Mouse (Mus musculus) retina, postnatal 7 days (tissue): ENCODE measurements around the gene Fcrlb.
"Not testable (repeated sequence)": the region's sequence is repeated elsewhere in the genome, so short reads cannot be mapped to it uniquely, and the experiment has no call there.

Experiments used
- DNase-seq: peaks from one replicate; pipeline ENCODE4 v3.0.0-alpha.2; 2012; ENCODE audit warnings: low read depth, low spot score

Gene Fcrlb

DNA sequence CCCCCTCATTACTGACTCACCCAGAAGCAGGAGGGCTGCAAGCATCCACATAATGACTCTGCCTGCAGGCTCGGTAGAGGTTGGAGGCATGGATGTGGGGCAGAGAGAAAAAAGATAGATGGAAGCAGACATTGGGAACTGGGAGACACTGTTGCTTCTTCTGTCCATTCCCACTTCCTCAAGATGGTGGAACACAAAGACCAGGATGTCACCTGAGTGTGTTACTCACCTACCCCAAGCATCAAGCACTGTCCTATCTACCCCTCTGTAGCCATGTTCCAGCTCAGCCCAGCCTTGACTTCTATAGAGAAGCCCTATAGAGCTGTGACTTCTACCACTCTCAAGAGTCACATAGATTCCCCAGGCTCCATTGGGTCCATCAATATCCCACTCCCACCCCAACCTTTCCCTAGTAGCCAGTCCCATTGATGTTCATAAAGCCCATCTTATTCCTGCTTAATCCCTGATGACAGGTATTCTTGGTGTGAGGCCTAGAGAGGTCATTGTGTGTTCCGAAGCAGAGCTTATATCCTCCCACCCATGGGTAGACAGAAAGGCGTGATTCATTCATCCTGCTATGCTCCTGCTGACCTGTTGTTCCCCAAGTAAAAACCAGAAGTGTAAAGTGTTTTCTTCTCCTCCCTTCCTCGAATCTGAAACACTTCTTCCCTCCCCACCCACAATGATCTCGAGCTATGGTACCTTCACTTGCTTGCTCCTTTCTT is at the start of gene Fcrlb:
Fcrlb (minus strand) TSS at position 51 of the 725 bp plus-strand sequence.
- DNase-seq, result no peak

DNA sequence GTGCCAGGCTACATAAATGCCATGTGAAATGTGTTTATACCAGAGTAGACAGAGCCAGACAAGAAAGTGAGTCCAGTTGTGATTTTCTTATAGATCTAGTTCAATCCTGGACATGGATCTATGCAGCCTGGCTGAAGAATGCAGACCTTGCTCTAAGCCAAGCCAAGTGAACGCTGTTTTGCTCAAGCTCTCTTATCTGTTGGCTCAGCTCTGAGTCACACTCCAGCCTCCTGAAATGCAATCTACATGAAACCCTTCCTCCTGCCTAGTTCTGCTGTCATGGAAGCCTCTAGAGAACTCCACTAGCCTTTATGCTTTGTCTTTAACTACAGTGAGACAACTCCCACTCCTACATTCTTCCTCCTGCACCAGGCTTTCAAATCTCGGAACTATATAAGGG is 49.6 kb upstream of the Fcrlb start:
- no peak for DNase-seq

DNA sequence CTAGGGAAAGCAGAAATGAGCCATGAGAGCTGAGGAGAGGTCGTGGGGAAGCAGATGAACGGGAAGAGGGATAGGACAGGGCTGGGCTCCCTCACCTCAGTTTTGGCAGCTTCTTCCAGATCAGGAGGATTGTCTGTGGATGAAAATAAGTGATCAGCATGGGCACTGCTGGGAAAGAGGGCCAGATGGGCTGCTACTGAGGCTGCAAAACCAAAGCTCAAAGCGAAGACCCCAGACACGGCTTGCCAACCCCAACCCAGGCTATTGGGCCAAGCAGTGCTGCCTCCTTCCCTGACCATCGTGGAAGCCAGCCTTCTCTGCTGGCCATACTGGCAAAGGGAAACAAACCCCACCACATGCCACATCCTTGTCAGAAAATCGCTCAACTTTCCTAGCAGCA is 48.4 kb upstream of the Fcrlb start:
- DNase-seq, result no peak

DNA sequence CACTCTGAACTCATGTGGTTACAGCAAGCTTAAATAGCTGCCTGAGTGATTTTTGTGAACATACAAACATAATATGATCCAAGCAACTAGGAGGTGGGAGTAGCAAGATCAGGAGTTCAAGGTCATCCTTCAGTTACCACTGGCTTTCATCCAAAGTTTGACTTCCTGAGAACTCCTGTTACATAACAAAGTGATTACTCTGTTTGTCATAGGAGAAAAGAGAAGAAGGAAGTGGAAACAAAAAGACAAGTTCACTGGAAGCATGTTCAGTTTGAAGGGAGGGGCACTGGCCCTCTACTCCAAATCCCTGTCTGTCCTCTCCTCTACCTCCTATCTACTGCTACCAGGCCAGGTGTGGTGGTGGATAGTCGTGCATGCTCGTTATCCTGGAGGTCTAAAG is 47.0 kb upstream of the Fcrlb start:
- DNase-seq, result no peak

DNA sequence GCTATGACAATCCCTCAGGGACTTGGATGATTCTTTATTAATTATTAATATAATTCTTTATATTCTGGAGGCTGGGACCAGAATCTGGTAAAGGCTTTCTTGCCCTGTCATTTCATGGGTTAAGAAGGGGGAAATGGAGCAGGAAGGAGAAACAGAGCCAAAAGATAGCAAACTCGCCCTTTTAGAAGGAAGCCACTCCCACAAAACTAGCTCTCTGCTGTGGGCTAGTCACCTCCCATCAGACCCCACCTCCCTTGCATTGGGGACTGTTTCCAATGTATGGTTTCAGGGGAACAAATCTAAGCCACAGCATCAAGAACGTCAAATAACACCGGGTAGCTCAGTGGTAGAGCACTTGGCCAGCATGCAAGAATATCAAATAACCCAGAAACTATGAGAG is 45.5 kb upstream of the Fcrlb start:
- no peak for DNase-seq

DNA sequence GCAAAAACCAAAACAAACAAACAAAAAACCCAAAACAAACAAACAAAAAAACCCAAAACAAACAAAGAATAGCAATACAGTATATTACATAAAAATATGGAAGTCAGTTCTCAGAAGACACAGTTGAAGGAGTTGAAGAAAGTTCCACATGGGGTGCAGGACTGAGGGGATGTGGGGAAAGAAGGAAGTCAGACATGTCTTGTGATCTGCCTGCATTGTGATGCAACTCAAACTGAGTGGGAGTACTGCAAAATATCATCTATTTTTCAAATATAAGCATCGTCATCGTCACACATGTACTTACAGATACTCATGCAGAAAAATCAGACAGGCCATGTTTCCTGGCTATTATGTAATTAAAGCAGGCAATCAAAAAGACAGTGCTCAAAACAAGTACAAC is 40.5 kb upstream of the Fcrlb start:
- no peak for DNase-seq

DNA sequence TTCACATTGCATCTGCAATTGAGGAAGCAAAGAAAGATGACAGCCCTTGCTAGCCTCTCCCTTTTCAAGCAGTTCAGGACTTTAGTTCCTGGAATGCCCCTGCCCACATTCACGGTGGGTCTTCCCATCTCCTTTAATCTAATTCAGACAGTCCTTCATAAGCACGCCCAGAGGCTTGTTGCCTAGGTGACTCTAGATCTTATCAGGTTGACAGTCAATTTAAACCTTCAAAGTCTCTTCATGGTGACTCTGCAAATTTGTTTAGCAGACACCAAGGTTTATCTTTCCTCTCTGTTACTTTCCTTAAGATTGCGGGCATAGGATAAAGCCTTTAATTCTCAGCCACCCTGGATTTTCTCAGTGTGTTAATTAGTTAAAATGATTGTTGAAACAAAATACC is 38.0 kb upstream of the Fcrlb start:
- no peak for DNase-seq

DNA sequence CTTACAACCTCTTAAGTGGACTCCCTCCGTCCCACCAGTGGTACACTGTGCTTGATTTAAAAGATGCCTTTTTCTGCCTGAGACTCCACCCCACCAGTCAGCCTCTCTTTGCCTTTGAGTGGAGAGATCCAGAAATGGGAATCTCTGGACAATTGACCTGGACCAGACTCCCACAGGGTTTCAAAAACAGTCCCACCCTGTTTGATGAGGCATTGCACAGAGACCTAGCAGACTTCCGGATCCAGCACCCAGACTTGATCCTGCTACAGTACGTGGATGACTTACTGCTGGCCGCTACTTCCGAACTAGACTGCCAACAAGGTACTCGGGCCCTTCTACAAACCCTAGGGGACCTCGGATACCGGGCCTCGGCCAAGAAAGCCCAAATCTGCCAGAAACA is 32.2 kb upstream of the Fcrlb start:
- not testable (repeated sequence) for DNase-seq

DNA sequence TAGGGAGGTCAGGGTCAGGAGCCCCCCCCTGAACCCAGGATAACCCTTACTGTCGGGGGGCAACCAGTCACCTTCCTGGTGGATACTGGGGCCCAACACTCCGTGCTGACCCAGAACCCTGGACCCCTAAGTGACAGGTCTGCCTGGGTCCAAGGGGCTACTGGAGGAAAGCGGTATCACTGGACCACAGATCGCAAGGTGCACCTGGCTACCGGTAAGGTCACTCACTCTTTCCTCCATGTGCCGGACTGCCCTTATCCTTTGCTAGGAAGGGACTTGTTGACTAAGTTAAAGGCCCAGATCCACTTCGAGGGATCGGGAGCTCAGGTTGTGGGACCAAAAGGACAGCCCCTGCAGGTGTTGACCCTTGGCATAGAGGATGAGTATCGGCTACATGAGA is 31.4 kb upstream of the Fcrlb start:
- not testable (repeated sequence) for DNase-seq

DNA sequence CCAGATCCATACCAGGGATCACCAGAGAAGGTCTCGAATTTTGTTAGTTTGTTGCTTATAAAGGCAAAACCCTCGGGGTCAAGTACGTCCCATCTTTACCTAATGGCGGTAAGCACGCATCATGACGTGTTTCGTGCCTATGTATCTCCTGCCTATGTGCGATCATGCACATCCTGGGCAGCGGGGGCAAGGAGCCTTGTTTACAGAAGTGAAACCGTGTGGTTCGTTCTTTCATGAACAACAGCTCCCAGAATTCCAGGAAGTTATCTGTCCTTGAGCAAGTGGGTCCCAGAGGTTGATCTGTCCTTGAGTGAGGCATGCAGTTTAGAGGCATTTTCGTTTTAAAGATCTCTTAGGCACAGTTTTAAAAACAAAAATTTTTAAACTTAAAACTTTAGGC is 26.5 kb upstream of the Fcrlb start:
- no peak for DNase-seq

DNA sequence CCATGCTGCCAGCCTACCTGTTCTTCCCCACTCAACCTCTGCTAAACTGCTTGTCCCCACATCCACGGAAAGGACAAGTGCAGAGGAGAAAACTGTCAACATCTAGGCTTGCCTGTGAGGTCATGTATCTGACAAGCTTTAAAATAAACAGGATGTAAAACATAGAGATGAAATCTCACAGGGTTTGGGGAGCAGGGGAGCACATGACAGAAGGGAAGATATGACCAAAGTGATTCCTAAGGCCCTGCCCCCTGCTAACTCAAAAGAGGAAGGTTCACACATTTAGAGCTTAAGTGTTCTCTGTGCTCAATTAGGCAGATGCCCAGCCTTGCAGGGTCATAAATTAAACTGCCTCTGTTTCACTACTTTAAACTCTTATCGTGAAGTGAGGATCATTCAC is 21.6 kb upstream of the Fcrlb start:
- no peak for DNase-seq

DNA sequence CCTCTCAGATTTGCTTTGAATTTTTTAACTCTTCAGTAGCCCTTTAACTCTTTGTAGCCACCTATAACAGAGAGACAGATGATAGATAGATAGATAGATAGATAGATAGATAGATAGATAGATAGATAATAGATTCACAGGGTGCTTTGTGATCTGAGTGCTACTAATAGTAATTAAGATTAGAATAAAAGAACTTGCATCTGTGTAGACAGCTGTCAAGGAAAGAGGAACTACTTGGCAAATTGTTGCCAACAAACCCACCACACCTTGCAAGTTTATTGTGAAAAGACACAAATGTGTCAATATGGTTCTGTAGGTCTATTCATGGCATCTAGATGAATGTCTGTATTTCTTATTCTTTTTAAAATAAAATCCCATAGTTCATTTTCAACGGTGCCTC is 21.2 kb upstream of the Fcrlb start:
- DNase-seq, result no peak

DNA sequence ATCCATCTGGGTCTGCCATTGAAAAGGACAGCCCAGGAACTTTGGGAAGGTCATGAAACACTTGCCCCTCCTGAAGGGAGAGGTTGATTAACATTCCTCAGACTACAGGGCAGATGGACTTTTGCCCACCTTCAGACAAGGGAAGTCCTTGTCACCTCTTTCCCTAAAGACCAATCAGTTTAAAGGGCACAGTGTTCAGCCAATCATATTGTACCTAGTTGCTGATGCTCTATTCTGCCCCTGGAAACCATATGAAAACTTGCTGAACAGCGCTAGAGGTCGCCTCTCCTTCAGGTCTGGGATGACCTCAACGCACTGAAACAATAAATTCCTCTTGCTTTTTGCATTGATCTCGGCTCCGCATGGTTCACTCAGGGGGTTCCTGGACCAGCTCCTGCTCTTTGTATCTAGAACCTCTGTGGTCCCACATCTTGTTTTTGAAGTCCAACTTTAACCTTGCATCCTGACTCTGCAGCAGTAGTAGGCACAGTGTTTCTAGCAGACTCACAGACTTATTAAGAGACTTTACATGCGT is 20.7 kb upstream of the Fcrlb start:
- no peak for DNase-seq

DNA sequence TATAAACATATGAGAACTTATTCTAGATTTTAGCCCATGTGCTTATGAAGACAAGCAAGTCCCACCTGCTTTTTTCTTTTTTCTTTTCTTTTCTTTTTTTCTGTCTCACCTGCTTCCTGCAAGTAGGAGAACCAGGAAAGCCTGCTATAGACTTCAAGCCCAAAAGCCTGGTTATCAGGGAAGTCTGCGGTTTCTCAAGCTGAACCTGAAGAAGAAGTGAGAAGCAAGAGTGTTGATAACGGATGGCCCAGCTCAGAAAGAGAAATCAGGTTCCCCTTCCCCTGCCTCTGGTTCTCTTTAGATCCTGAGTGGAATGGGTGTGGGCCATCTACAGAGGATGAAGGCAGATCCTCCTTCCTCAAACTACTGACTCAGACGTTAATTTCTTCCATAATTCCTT is 19.3 kb upstream of the Fcrlb start:
- no peak for DNase-seq

DNA sequence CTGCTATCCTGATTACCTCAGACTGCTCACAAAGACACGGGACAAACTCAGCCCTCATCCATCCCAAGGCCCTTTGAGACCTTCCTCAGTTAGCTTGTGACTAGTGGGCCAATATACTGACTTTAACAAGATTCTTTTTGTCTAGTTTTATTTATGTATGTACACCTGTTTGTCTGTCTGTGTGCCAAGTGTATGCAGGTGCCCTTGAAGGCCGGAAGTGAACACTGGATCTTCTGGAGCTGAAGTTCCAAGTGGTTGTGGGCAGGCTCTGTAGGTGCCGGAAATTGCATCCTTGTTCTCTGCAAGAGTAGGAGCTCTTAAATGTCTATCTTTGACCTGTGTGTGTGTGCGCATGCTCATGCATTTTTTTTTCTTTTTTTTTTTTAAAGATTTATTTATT is 16.5 kb upstream of the Fcrlb start:
- no peak for DNase-seq

DNA sequence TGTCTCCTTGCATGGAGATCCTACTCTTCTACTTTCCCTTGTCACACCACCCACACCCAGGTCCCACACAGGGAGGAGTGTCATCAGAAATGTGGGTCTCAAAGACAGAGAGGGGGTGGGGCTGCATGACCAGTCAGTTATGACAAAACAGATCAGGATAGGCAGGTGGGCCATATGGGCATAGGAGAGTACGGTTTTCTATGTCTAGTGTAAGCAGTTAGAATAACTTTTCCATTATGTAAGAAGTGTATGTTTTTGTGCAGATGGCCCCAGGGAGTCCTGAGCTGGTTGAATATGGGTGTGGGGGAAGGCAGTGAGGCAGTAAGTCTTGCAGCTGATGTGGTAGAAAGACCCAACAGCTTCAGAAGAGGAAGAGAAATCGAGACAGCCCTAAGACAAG is 15.7 kb upstream of the Fcrlb start:
- DNase-seq, result no peak

DNA sequence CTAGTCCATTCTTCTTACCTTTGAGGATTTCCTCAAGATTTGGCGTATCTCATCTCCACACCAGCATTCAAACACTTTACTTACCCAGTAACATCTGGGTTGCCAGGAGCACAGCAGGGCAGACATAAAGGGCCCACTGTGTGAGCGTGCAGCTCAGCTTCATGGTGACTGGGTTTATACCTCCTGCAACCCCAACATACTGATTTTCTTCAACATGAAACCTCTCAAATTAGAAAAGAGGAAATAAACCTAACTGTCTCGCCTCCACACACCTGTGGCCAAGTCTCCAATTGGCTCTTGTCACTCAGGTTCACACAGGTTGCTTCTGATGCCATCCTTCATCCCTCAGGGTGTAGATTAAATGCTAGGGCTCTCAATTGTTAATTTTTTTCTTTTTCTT is 14.6 kb upstream of the Fcrlb start, which contains the start of gene Fcrla:
Fcrla (minus strand) TSS at position 206 of the 400 bp plus-strand sequence.
- no peak for DNase-seq

DNA sequence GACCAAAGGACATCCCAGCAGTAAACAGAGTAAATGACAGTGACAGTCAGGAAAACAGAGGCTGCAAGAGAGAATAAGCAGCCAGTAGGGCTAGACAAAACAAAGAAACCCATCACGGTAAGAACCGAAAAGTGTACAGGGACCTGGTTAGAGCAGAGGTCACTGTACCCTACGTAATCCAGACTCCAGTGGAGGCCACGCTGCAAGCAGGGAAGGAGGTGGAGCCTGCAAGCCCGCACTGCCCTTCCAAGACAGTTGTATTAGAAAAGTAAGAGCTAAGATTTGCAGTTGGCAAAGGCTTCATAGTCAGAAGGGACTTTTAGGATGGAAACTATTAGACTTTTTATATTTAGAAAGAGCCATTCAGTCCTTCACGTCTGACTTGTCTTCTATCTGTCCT is 14.2 kb upstream of the Fcrlb start:
- no peak for DNase-seq

DNA sequence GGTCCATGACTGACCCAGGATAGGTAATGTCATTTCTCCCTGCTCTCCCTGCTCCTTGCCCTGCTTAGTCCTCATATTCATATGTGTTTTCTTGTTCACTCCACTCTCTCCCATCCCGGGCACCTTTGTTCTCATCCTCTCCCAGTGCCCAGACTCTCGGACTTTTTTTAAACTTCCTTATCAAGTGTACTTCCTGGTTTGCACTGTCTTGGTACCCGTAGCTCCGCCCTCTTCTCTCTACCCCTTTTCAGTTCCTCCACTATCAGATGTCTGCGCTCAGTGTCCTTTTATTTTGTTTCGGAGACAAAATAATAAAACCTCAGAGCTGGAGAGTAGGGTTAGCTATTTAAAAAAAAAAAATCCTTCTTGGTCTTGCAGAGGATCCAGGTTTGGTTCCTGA is 11.7 kb upstream of the Fcrlb start:
- DNase-seq, result no peak

DNA sequence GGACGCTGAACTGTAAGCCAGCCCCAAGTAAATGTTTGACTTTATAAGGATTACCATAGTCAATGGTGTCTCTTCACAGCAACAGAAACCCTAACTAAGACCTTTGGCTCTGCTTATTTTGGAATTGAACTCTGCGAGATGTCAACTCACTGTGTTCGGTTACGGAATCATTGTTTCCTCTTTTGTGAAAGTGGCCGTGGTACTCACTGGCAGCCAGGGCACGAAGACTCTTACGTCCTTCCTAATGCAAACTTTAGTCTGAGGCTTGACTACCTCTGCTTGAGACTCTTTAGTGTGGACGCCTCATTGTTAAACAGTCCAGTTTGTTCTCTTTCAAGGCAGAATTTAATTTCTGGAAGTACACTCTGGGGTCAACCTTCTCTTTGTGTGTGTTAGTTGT is 6.6 kb upstream of the Fcrlb start:
- no peak for DNase-seq

DNA sequence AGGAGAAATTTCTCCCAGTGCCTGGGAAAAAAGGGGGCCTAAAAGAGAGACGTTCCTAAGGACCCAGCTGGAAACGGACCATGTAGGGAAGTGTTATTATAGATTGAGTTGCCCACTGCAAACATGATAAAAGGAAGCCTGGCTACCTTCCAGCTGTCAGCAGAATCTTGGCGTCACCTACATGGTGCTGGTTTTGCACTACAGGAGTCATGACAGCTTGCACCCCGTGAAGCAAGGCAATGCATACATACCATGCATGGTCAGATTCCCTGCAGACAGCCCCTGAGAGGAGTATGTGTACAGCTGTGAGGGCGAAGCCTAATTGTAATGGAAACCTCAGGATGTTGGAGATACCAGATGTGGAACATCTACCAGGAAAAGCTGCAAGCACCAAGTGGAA is 2.9 kb upstream of the Fcrlb start:
- DNase-seq, result no peak

DNA sequence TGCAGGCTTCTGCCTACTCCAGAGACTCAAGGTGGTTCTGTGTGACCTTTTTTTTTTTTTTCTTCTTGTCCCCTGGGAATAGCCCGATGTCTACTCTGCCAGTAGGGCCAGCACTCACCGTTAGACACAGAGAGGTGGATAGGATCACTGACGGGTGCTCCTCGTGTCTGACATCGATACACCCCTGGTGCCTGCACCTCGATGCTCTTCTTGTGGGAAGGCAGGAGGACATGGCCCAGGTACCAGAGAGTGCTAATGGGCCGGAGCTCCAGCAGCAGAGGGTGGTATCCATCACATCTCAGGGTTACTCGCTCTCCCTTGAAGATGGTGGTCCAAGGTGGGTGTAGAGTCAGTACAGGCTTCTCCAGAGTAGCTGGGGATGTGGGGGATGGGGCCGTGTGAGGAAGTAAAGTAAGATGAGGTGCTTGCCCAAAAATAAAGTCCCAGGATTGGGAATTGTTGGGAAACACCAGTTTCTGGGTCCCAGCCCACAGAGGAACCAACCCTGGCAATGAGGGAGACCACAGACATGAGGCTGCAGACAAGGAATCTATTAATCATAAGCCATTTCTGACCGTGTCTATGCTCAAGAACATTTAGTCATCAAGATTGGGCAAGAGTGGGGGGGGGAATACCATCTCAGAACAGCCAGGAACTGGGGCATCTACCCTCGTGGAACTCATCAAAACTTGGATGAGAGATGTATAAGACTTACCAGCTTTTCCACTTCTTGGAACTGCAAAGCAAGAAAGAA is 657 bp downstream of the Fcrlb start:
- no peak for DNase-seq

DNA sequence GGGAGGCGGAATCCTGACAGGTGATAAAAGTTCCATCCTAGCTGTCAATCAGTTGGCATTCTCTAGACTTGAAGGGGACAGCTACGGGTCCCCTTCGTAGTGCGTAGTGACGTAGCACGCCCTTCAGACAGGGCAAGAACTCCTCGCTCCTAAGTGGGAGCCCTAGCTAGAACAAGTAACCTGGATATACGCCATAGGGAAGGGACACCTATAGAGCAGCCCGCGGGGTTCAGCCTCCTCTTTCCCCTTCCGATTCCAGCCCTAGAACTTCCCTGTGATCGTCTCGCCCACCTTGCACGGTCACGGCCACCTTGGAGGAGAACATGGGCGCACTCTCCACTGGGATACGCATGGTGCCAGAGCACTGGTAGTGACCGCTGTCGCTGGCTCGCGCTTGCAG is 4.4 kb downstream of the Fcrlb start:
- DNase-seq, result no peak
